Mouse (Mus musculus) E14TG2a.4 (cell line): Measurements from ENCODE around the gene Afp.

Source experiments
- H3K27me3 ChIP-seq: 2 replicates; pipeline ENCODE4 v1.6.1; 2014; ENCODE audit warnings: low read length, control low read depth; ENCODE audit not compliant: insufficient read depth
- H3K36me3 ChIP-seq: 2 replicates; pipeline ENCODE4 v1.6.1; 2014; ENCODE audit warnings: low read length, control low read depth; ENCODE audit not compliant: insufficient read depth
- H3K4me1 ChIP-seq: replicated peaks from 2 replicates; pipeline ENCODE4 v1.6.1; 2014; ENCODE audit warnings: low read depth, low read length, control low read depth
- H3K4me3 ChIP-seq: replicated peaks from 2 replicates; pipeline ENCODE4 v1.5.1; 2014; ENCODE audit warnings: mild to moderate bottlenecking, low read length
- H3K9me3 ChIP-seq: 2 replicates; pipeline ENCODE4 v1.6.1; 2014; ENCODE audit warnings: low read length, control low read depth
- CTCF ChIP-seq: conservative IDR thresholded peaks from 2 replicates; pipeline ENCODE4 v1.5.1; 2014; ENCODE audit warnings: low read length
- NANOG ChIP-seq: IDR thresholded peaks from 2 replicates; pipeline ENCODE4 v1.6.1; 2014; ENCODE audit warnings: borderline replicate concordance, low read length, mixed read lengths
- POU5F1 ChIP-seq: IDR thresholded peaks from 2 replicates; pipeline ENCODE4 v1.6.1; 2014; ENCODE audit warnings: low read length, borderline replicate concordance

Gene Afp

GRCm38 (mm10) chr5:90515561-90515960, 25.0 kb downstream of the Afp start:
- TF ChIP-seq CTCF (no peak), NANOG (no peak), POU5F1 (no peak)
- Histone ChIP-seq H3K4me1 (no peaks in the 10 kb centered on the region), H3K4me3 (no peak overlapping the region), H3K9me3 (no peaks in the 10 kb centered on the region), H3K27me3 (no peaks in the 10 kb centered on the region), H3K36me3 (no peaks in the 10 kb centered on the region)

- Histone ChIP-seq H3K9me3 (no peaks in the 10 kb centered on the region), H3K4me1 (no peaks in the 10 kb centered on the region), H3K4me3 (no peak within 1 kb of the TSS), H3K27me3 (no peaks in the 10 kb centered on the region), H3K36me3 (no peaks in the 10 kb centered on the region)
- TF ChIP-seq CTCF (no peak), NANOG (no peak), POU5F1 (no peak)
Observed at GRCm38 (mm10) chr5:90518356-90519100, 28.0 kb downstream of the Afp start, which contains the start of gene Afm. Afm (plus strand) TSS chr5:90518932.

- no peak overlapping the region for H3K4me3 ChIP-seq
- no peaks in the 10 kb centered on the region for H3K4me1 ChIP-seq
- no peaks in the 10 kb centered on the region for H3K27me3 ChIP-seq
- H3K36me3 ChIP-seq, result no peaks in the 10 kb centered on the region
- H3K9me3 ChIP-seq, result no peaks in the 10 kb centered on the region
- TF ChIP-seq CTCF (no peak), NANOG (no peak), POU5F1 (no peak)
Observed at GRCm38 (mm10) chr5:90551191-90551590, 60.7 kb downstream of the Afp start.

GRCm38 (mm10) chr5:90556052-90556451, 65.5 kb downstream of the Afp start:
- Histone ChIP-seq H3K36me3 (no peaks in the 10 kb centered on the region), H3K27me3 (no peaks in the 10 kb centered on the region), H3K9me3 (no peaks in the 10 kb centered on the region), H3K4me1 (no peaks in the 10 kb centered on the region), H3K4me3 (no peak overlapping the region)
- TF ChIP-seq NANOG (no peak), POU5F1 (no peak), CTCF (no peak)
